Mouse (Mus musculus): ENCODE measurements around the gene Hinfp.

- TF ChIP-seq POLR2A (IDR thresholded peaks at IDR 0.05; ENCODE audit: insufficient read depth, low read depth, low read length) = no peak
- TF ChIP-seq CTCF (IDR thresholded peaks at IDR 0.05) = no peak
Measured at GRCm38 (mm10) chr9:44352337-44352736, 46.9 kb upstream of the Hinfp start.
